Mouse (Mus musculus) liver, embryonic 11.5 days (tissue): Measurements from ENCODE around the gene Padi3. TPM values are rescaled to one million over a fixed set of nuclear protein-coding genes. Genes with fewer than 3 reads are reported as not detected.

Experiments
- ATAC-seq: fragments of 200-750 bp; cut with Nextera tagmentation; replicated peaks from 2 replicates; pipeline ENCODE4 v1.8.0; 2017; ENCODE audit warnings: moderate number of reproducible peaks, mild to moderate bottlenecking, moderate TSS enrichment, moderate library complexity; ENCODE audit not compliant: low FRiP score
- DNase-seq: peaks from one replicate; pipeline ENCODE4 v3.0.0-alpha.2; 2017; ENCODE audit warnings: low spot score
- H3K27ac ChIP-seq: fragments of 300-500 bp; sonication (generic); 2 replicates; pipeline ENCODE4 v1.5.1; 2014; ENCODE audit warnings: mild to moderate bottlenecking, low read depth, low read length, control low read depth
- H3K27me3 ChIP-seq: fragments of 300-500 bp; sonication (generic); replicated peaks from 2 replicates; pipeline ENCODE4 v1.6.1; 2014; ENCODE audit warnings: low read length, mixed read lengths; ENCODE audit not compliant: control insufficient read depth, insufficient read depth
- H3K36me3 ChIP-seq: fragments of 300-500 bp; sonication (generic); 2 replicates; pipeline ENCODE4 v1.6.1; 2014; ENCODE audit warnings: mild to moderate bottlenecking, low read length, moderate library complexity, mixed read lengths; ENCODE audit not compliant: control insufficient read depth, insufficient read depth
- H3K4me1 ChIP-seq: fragments of 300-500 bp; sonication (generic); replicated peaks from 2 replicates; pipeline ENCODE4 v1.6.1; 2014; ENCODE audit warnings: low read length, mixed read lengths; ENCODE audit not compliant: control insufficient read depth, insufficient read depth
- H3K4me2 ChIP-seq: fragments of 300-500 bp; sonication (generic); 2 replicates; pipeline ENCODE4 v1.6.1; 2014; ENCODE audit warnings: mild to moderate bottlenecking, control low read depth, moderate library complexity
- H3K4me3 ChIP-seq: fragments of 300-500 bp; sonication (generic); 2 replicates; pipeline ENCODE4 v1.5.1; 2014; ENCODE audit warnings: low read depth, low read length, control low read depth
- H3K9ac ChIP-seq: fragments of 300-500 bp; sonication (generic); 2 replicates; pipeline ENCODE4 v1.6.1; 2014; ENCODE audit warnings: low read depth, low read length, control low read depth
- H3K9me3 ChIP-seq: fragments of 300-500 bp; sonication (generic); 2 replicates; pipeline ENCODE4 v1.6.1; 2016; ENCODE audit warnings: low read length, inconsistent platforms, mixed read lengths; ENCODE audit not compliant: control insufficient read depth
- WGBS: fragments of 180-500 bp; shearing (Covaris S2); extraction: QIAGEN DNeasy Blood & Tissue Kit; methylation state at CpG from one replicate; pipeline ENCODE4 v1.1.7; 2014; 5-methylcytosine and 5-hydroxymethylcytosine counted together
- polyA plus RNA-seq: library from polyadenylated mRNA; unstranded; fragments of >200 nt; fragmentation: Nextera tagmentation; extraction: Ambion mirVana; gene quantifications from 2 replicates; pipeline ENCODE4 v1.2.1, GENCODE M21; 2014

Padi3 gene
- polyA plus RNA-seq, 1 experiment from 2014 or later = 0.56 TPM

DNA sequence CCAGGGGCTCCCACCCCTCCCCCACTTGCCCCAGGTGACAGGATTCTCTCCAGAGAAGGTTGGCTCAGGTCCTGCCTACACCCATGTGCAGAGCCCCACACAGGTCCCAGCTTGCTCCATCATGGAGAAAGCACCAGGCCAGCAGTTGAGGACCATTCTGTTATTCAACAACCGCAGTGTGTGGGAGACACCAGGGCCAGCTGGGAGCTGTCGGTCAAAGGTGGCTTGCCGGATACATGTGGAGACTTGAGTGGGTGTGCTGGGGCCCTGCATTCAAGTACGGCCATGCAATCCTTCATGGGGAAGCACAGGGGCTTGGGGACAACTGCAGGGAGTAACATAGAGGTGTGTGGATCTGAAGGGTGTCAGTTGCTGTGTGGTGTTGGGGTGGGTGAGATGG lies 21.4 kb upstream of the Padi3 start:
- ATAC-seq = no peak
- 73% methylated on average over 4 of the region's 4 CpGs for WGBS
- DNase-seq = no peak
- Histone ChIP-seq H3K27me3 (peaks cover 17% of the 10 kb centered on the region), H3K4me1 (no peaks in the 10 kb centered on the region), H3K9me3 (no peaks in the 10 kb centered on the region), H3K4me2 (no peak overlapping the region), H3K27ac (no peak overlapping the region), H3K9ac (no peak overlapping the region), H3K36me3 (no peaks in the 10 kb centered on the region), H3K4me3 (no peak overlapping the region)

DNA sequence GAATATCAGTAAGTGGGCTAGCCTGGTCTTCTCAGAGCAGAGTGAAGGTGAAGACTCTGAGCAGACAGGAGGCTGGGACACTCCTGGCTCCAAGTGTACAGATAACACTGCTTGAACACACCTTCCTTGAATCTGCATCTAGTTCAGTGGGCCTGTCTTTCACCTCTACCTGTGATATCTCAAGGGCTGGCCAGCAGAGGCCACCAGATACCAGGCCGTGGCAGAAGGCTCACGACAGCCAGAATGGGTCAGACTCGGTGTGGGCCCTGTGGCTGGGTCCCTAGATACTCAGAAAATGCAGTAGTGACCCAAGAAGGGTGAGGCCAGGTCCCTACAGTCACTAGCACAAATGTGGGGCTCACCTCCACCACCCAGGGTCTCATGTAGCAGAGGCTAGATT lies 16.8 kb upstream of the Padi3 start:
- H3K9me3 ChIP-seq = no peaks in the 10 kb centered on the region; the same call in 1 of the 2 replicates
- ATAC-seq (no peak), DNase-seq (no peak)
- H3K4me3 ChIP-seq = no peak overlapping the region
- no peaks in the 10 kb centered on the region for H3K36me3 ChIP-seq
- no peaks in the 10 kb centered on the region for H3K4me1 ChIP-seq
- 45% methylated on average over 3 of the region's 3 CpGs for WGBS
- no peak overlapping the region for H3K4me2 ChIP-seq
- H3K27me3 ChIP-seq = peaks cover 2% of the 10 kb centered on the region; the same call in 1 of the 2 replicates
- no peak overlapping the region for H3K27ac ChIP-seq
- H3K9ac ChIP-seq = no peak overlapping the region

DNA sequence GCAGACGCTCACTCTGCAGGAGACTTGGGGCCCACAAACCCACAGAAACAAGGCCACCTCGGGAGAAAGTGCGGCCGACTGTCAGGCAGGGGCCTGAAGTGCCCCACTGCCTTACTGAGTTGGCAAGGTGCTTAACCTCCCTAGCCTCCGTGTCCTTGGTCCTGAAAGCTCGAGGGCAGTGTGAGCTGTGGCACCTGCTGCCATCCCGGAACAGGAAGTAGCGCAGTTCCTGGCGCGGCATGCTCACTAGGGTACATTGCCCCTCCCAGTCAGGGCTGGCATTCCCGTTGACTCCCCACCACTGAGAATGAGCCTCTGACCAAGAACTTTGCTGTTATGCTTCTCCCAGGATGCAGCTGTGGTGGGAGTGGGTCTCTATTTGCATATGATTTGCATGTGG lies 15.5 kb upstream of the Padi3 start:
- no peak overlapping the region for H3K4me2 ChIP-seq
- no peak for DNase-seq
- H3K36me3 ChIP-seq = no peaks in the 10 kb centered on the region
- WGBS = 64% methylated on average over 11 of the region's 11 CpGs
- H3K27ac ChIP-seq = no peak overlapping the region
- H3K9me3 ChIP-seq = no peaks in the 10 kb centered on the region; the same call in 1 of the 2 replicates
- peaks cover 2% of the 10 kb centered on the region; the same call in 1 of the 2 replicates for H3K27me3 ChIP-seq
- no peak overlapping the region for H3K9ac ChIP-seq
- H3K4me3 ChIP-seq = no peak overlapping the region
- no peaks in the 10 kb centered on the region for H3K4me1 ChIP-seq
- ATAC-seq = no peak

DNA sequence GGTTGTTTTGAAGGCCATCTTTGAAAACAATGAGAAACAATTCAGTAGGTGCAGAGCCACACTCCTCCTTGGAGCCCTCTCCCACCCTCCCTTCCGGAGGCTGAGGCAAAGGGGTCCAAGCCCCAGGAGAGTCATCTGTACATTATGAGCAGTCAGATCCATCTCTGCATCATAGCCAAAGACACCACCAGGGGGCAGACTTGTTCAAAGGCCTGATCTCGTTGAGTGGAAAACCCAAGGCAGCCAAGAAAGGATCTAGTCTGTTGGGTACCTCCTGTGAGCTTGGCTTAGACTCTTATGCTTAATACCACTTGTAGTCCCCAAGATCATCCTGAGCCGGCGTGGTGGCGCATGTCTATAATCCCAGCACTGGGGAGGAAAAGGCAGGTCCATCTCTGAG lies 11.5 kb upstream of the Padi3 start:
- ATAC-seq = no peak
- peaks cover under 1% of the 10 kb centered on the region; the same call in 1 of the 2 replicates for H3K4me1 ChIP-seq
- H3K4me3 ChIP-seq = no peak overlapping the region
- no peak overlapping the region for H3K9ac ChIP-seq
- no peaks in the 10 kb centered on the region for H3K36me3 ChIP-seq
- no peaks in the 10 kb centered on the region; the same call in 1 of the 2 replicates for H3K9me3 ChIP-seq
- no peaks in the 10 kb centered on the region; the same call in 1 of the 2 replicates for H3K27me3 ChIP-seq
- WGBS = 75% methylated on average over 5 of the region's 5 CpGs
- no peak overlapping the region for H3K27ac ChIP-seq
- no peak overlapping the region for H3K4me2 ChIP-seq
- DNase-seq = no peak

DNA sequence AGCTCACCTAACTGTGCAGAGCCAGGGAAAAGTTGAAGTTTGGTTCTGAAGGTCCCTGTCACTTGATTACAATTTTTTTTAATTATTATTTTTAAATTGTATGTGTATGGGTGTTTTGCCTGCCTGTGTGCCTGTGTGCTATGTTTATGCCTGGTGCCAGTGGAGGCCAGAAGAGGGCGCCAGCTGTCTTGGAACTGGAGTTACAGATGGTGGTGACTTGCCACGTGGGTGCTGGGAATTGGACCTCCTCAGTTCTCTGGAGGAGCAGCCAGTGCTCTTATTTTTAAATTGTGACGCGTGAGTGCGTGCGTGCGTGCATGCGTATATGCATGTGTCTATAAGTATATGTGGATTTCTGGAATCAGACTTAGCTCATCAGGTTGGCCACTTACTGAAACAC lies 7.0 kb upstream of the Padi3 start:
- Histone ChIP-seq H3K9me3 (no peaks in the 10 kb centered on the region), H3K4me1 (peaks cover 40% of the 10 kb centered on the region), H3K4me3 (no peak overlapping the region), H3K9ac (no peak overlapping the region), H3K36me3 (no peaks in the 10 kb centered on the region), H3K27me3 (peaks cover 9% of the 10 kb centered on the region), H3K4me2 (no peak overlapping the region), H3K27ac (no peak overlapping the region)
- no peak for ATAC-seq
- no peak for DNase-seq
- WGBS = 91% methylated on average over 8 of the region's 8 CpGs

DNA sequence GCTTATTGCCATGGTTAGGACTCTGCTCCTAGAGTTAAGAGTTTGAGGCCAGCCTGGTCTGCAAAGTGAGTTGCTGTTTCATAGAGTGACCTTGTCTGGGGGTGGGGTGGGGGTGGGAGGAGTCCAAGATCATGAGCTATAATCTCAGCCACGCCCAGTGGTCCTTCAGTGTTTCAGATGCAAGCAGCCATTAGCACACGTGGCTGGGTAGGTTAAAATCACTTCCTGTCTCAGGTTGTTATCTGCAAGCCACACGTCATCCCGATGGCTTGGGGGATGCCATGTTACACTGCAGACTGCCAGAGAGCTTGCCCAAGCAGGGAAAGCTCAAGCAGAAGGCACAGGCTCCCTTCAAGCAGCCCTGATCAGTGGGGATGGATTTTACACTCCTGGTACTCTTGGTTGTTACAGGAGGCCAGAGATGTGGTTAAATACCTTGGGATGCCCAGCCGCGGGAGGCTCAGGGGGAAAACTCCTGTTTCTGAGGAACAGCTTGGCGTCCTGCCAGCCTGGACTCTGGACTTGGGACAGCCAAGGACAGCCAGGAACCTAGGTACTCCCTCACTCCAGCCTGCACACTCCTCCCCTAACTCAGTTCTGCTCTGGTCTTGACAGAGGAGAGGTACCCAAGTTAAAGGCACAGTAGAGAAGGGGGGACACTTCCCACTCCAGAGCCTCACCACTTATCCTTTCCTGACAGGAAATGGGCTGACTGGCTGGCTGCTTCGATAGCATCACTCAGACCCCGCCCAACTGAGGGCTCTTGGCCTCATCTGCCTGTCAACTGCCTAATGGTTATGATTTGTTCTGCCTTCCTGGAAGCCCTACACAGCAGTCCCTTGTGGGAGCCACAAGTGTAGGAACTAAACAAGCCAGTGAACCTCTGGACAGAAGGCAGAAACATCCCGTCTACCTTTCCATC lies 5.8 kb upstream of the Padi3 start:
- 20% methylated on average over 10 of the region's 10 CpGs for WGBS
- no peak for DNase-seq
- no peaks in the 10 kb centered on the region for H3K9me3 ChIP-seq

DNA sequence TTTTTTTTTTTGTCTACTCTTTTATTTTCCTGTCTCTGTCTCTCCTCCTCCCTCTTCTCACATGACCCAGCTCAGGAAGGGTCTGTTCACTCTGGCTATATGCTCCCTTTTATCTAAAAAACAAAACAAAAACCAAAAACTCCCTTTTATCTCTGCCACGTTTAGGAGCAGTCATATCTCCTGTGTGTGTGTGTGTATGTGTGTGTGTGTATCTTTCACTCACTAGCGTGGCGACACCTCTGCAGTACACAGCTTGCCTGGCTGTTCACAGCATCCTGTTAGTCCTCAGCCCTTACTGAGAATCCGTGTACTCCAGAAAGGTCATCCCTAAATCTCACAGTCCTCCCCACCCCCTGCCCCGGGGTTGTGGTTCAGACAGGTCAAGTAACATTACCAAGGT lies 5.0 kb upstream of the Padi3 start:
- WGBS = 40% methylated on average over 5 of the region's 5 CpGs
- Histone ChIP-seq H3K27me3 (peaks cover 14% of the 10 kb centered on the region), H3K4me1 (peaks cover 53% of the 10 kb centered on the region), H3K4me3 (no peak overlapping the region), H3K36me3 (no peaks in the 10 kb centered on the region), H3K9ac (no peak overlapping the region), H3K4me2 (0 out of 2 replicates have a peak overlapping the region, but pooled peaks have one; percentile 16), H3K9me3 (no peaks in the 10 kb centered on the region), H3K27ac (no peak overlapping the region)
- no peak for DNase-seq
- ATAC-seq = no peak

More for the DNA sequence above, 5.8 kb upstream of the Padi3 start:
- Histone ChIP-seq H3K27me3 (peaks cover 14% of the 10 kb centered on the region), H3K4me2 (peak overlapping the region; percentile 39), H3K9ac (no peak overlapping the region), H3K4me1 (peaks cover 49% of the 10 kb centered on the region), H3K4me3 (no peak overlapping the region), H3K36me3 (no peaks in the 10 kb centered on the region), H3K27ac (peak overlapping the region; percentile 29; the same call in 1 of the 2 replicates)
- ATAC-seq = peak; percentile 37

DNA sequence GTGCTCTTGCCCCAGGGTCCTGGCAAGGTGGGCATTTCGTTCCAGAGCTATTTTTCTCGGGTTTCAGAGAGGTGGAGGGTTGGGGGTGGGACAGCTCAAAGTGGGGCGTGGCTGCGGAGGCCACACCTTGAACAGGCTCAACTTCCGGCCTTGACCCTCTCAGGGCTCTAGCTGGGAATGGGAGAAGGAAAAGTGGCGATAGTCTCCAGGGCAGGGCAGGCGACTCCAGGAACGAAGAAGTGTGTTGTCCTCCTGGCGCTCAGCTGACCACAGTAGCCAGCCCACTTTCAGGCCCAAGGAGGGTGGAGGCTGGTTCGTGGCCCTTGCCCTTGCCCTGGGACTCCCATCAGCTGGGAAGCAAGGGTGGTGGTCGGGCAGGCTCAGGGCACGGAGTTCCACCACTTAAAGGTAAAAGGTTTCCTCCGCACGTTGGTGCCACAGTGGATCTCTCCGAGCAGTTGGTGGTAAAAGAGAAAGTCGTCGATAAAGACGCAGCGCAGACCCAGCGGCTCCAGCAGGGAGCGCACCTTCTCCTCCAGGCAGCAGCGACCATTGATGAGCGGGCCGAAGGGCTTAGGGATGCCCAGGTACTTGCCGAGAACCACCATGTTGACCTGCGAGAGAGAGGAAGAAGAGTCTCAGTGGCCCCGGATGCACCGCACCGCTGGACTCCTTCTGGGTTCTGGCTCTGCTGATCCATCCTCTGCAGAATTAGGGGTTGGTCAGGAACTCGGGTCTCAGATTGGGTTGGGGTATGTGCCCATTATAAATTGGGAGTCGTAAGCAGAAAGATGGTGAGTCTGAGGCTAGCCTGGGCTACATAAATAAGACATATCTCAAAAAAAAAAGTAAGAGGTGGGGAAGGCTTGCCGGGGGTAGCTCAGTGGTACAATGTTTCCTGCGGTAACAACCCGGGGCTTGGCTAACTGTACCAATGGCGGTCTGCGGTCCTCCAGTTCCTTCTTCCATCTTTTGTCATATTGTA lies 4.1 kb upstream of the Padi3 start:
- peak overlapping the region; percentile 60 for H3K4me3 ChIP-seq
- WGBS = 23% methylated on average over 36 of the region's 36 CpGs
- H3K4me1 ChIP-seq = peaks cover 57% of the 10 kb centered on the region
- peak; percentile 63 for DNase-seq
- no peak overlapping the region; the same call in 1 of the 2 replicates for H3K27ac ChIP-seq
- H3K4me2 ChIP-seq = peak overlapping the region; percentile 90
- H3K9me3 ChIP-seq = no peaks in the 10 kb centered on the region
- H3K9ac ChIP-seq = peak overlapping the region; percentile 78
- H3K36me3 ChIP-seq = no peaks in the 10 kb centered on the region
- peak; percentile 50; the same call in 1 of the 2 replicates for ATAC-seq
- peaks cover 14% of the 10 kb centered on the region for H3K27me3 ChIP-seq
